Mouse (Mus musculus) megakaryocyte, adult 5-6 weeks (primary cell): Measurements from ENCODE around the gene Slc1a2. TPM values are rescaled to one million over a fixed set of nuclear protein-coding genes. Genes with fewer than 3 reads are reported as not detected.

Experiments used
- ATAC-seq: 2 replicates; pipeline ENCODE4 v1.8.0; 2016; ENCODE audit warnings: mild to moderate bottlenecking, inconsistent platforms; ENCODE audit not compliant: poor library complexity, severe bottlenecking
- total RNA-seq, 2 experiments: library from RNA; stranded (forward) in 1 of 2; stranded (reverse) in 1 of 2; fragments of 153-499, 151-499 nt in 1 of 2; fragments of 221-1000, 200-1000 nt in 1 of 2; gene quantifications; 2 replicates each; pipeline versions ENCODE4 v1.2.3 to v1.2.4; 2015 to 2017

Slc1a2 gene
- total RNA-seq, 2 experiments from 2014 or later, result 0.04 TPM; not detected in 1

GRCm38 (mm10) chr2:102662911-102663310 is 4.5 kb downstream of the Slc1a2 start:
- no peak for ATAC-seq

- no peak for ATAC-seq
These were observed 4.9 kb downstream of the Slc1a2 start for GRCm38 (mm10) chr2:102663339-102663738.

GRCm38 (mm10) chr2:102663865-102664264 is 5.4 kb downstream of the Slc1a2 start:
- ATAC-seq, result no peak

- ATAC-seq, result no peak
These were observed 9.5 kb downstream of the Slc1a2 start for GRCm38 (mm10) chr2:102667981-102668380.

- ATAC-seq, result no peak
These were observed 11.1 kb downstream of the Slc1a2 start for GRCm38 (mm10) chr2:102669580-102669979.

- ATAC-seq, result no peak
These were observed 16.1 kb downstream of the Slc1a2 start for GRCm38 (mm10) chr2:102674582-102674981.

GRCm38 (mm10) chr2:102675275-102675674 is 16.8 kb downstream of the Slc1a2 start:
- peak; percentile 56; the same call in 1 of the 2 replicates for ATAC-seq

GRCm38 (mm10) chr2:102676716-102677312 is 18.4 kb downstream of the Slc1a2 start:
- ATAC-seq, result no peak

GRCm38 (mm10) chr2:102677400-102677799 is 18.9 kb downstream of the Slc1a2 start:
- no peak for ATAC-seq

GRCm38 (mm10) chr2:102681351-102681750 is 22.9 kb downstream of the Slc1a2 start:
- ATAC-seq, result no peak

GRCm38 (mm10) chr2:102682168-102682567 is 23.7 kb downstream of the Slc1a2 start:
- peak; percentile 63 for ATAC-seq

GRCm38 (mm10) chr2:102685371-102686107 is 27.1 kb downstream of the Slc1a2 start:
- ATAC-seq, result no peak

- ATAC-seq, result no peak
These were observed 27.6 kb downstream of the Slc1a2 start for GRCm38 (mm10) chr2:102686108-102686450.

GRCm38 (mm10) chr2:102693556-102693955 is 35.1 kb downstream of the Slc1a2 start:
- ATAC-seq, result no peak

- no peak for ATAC-seq
These were observed 36.3 kb downstream of the Slc1a2 start for GRCm38 (mm10) chr2:102694750-102695149.

- ATAC-seq, result no peak
These were observed 37.1 kb downstream of the Slc1a2 start for GRCm38 (mm10) chr2:102695541-102695940.

GRCm38 (mm10) chr2:102697732-102698131 is 39.3 kb downstream of the Slc1a2 start:
- ATAC-seq, result no peak

- no peak for ATAC-seq
These were observed 41.5 kb downstream of the Slc1a2 start for GRCm38 (mm10) chr2:102699921-102700320.

GRCm38 (mm10) chr2:102700695-102701094 is 42.2 kb downstream of the Slc1a2 start:
- peak; percentile 45 for ATAC-seq

- peak; percentile 81 for ATAC-seq
These were observed 42.9 kb downstream of the Slc1a2 start for GRCm38 (mm10) chr2:102701382-102701781.

GRCm38 (mm10) chr2:102703556-102703955 is 45.1 kb downstream of the Slc1a2 start:
- ATAC-seq, result no peak

GRCm38 (mm10) chr2:102704781-102705180 is 46.3 kb downstream of the Slc1a2 start:
- ATAC-seq, result no peak
